Mouse (Mus musculus): ENCODE measurements around the gene Trim38.

DNA sequence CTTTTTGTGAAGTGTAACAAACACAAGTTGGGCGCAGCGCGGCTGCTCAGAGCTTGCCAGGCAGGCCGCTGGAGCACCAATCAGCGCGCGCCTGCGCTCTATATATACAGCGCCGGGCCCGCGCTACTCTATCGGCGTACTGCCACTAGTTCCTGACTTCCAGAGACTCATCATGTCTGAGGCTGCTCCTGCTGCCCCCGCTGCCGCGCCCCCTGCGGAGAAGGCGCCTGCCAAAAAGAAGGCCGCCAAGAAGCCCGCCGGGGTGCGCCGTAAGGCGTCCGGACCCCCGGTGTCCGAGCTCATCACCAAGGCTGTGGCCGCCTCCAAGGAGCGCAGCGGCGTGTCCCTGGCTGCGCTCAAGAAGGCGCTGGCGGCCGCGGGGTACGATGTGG lies 31.0 kb upstream of the Trim38 start, which contains the start of gene Hist1h1c:
- TF ChIP-seq POLR2A (IDR thresholded peaks at IDR 0.05; ENCODE audit: borderline replicate concordance, extremely low read depth, low read depth, low read length) (peak; percentile 99), CTCF (IDR thresholded peaks at IDR 0.05; ENCODE audit: insufficient read depth, low read length) (no peak)
